Comparison of ENCODE assay signal across 22 mouse cellular contexts in genomic region chr6:84778970-84779369, GRCm38 (mm10).
DNase-seq lines count a peak whose midpoint lies in the region; ATAC-seq and TF ChIP-seq lines count a peak whose summit lies in the region.
"Had no signal": no experiment of that assay in that cellular context is flagged by ENCODE, and none has a peak within 500 bp of the region (broad histone marks: within the 10 kb centered on the region; RNA-seq: fewer than 3 reads in every experiment).

No protein-coding gene starts in this region.

- H3K27ac ChIP-seq in hindbrain, embryonic 15.5 days (replicated peaks): 0 out of 2 replicates have a peak overlapping the region, but pooled peaks have one; percentile 40
- no peak overlapping the region for H3K27ac ChIP-seq in hindbrain, embryonic 16.5 days (ENCODE audit: low read depth, low read length)
- H3K27ac ChIP-seq in lung, embryonic 14.5 days (ENCODE audit: low read depth): no peak overlapping the region
- H3K27ac ChIP-seq: forebrain, embryonic 10.5 days; limb, embryonic 13.5 days; liver, embryonic 12.5 days; midbrain, embryonic 15.5 days; neural tube, embryonic 12.5 days had no signal

- H3K27me3 ChIP-seq in hindbrain, embryonic 15.5 days: no peaks in the 10 kb centered on the region
- H3K27me3 ChIP-seq in hindbrain, embryonic 16.5 days (replicated peaks; ENCODE audit: control insufficient read depth, insufficient read depth, low read length): no peaks in the 10 kb centered on the region
- H3K27me3 ChIP-seq in lung, embryonic 14.5 days (ENCODE audit: insufficient read depth, low read length): no peaks in the 10 kb centered on the region
- H3K27me3 ChIP-seq: limb, embryonic 13.5 days; liver, embryonic 12.5 days; midbrain, embryonic 15.5 days; neural tube, embryonic 12.5 days; Patski had no signal

- no peak overlapping the region for H3K9ac ChIP-seq in hindbrain, embryonic 15.5 days
- no peak overlapping the region for H3K9ac ChIP-seq in hindbrain, embryonic 16.5 days (ENCODE audit: low read depth, low read length)
- no peak overlapping the region for H3K9ac ChIP-seq in lung, embryonic 14.5 days
- H3K9ac ChIP-seq: limb, embryonic 13.5 days; liver, embryonic 12.5 days; midbrain, embryonic 15.5 days; neural tube, embryonic 12.5 days had no signal

- TF ChIP-seq CTCF in lung, embryonic 14.5 days (IDR thresholded peaks at IDR 0.05; ENCODE audit: low read depth): no peak

- H3K4me3 ChIP-seq in hindbrain, embryonic 15.5 days: no peak overlapping the region
- H3K4me3 ChIP-seq in hindbrain, embryonic 16.5 days (ENCODE audit: low read length): no peak overlapping the region
- no peak overlapping the region for H3K4me3 ChIP-seq in lung, embryonic 14.5 days (ENCODE audit: low read depth, low read length)
- H3K4me3 ChIP-seq: forebrain, embryonic 10.5 days; limb, embryonic 13.5 days; liver, embryonic 12.5 days; midbrain, embryonic 15.5 days; neural tube, embryonic 12.5 days had no signal

- DNase-seq in embryo, embryonic 10.5 days (ENCODE audit: low spot score): peak; percentile 12
- DNase-seq in embryo, embryonic 11 days: no peak
- DNase-seq in lung, embryonic 14.5 days: peak; percentile 20
- no peak for DNase-seq in lung, postnatal 36 days
- peak; percentile 10 to 11 for DNase-seq in kidney, postnatal 4 days
- DNase-seq in urinary bladder, adult 2 months (ENCODE audit: low spot score): no peak
- DNase-seq: adrenal gland, adult 2 months; cerebellum, adult 2 months; cerebellum, postnatal 25 days; gastrocnemius, postnatal 10 days; heart, adult 18-20 months; layer of hippocampus, adult 9-11 months; lung, adult 18-20 months had no signal

- no peaks in the 10 kb centered on the region for H3K9me3 ChIP-seq in hindbrain, embryonic 15.5 days
- H3K9me3 ChIP-seq in hindbrain, embryonic 16.5 days (ENCODE audit: control insufficient read depth, low read length): no peaks in the 10 kb centered on the region
- no peaks in the 10 kb centered on the region for H3K9me3 ChIP-seq in lung, embryonic 14.5 days (ENCODE audit: low read depth, low read length)
- H3K9me3 ChIP-seq: forebrain, embryonic 10.5 days; limb, embryonic 13.5 days; liver, embryonic 12.5 days; midbrain, embryonic 15.5 days; neural tube, embryonic 12.5 days had no signal

- H3K36me3 ChIP-seq in hindbrain, embryonic 15.5 days: no peaks in the 10 kb centered on the region
- H3K36me3 ChIP-seq in hindbrain, embryonic 16.5 days (ENCODE audit: control insufficient read depth, insufficient read depth, low read length): no peaks in the 10 kb centered on the region
- H3K36me3 ChIP-seq in lung, embryonic 14.5 days (ENCODE audit: insufficient read depth): no peaks in the 10 kb centered on the region
- H3K36me3 ChIP-seq: forebrain, embryonic 10.5 days; limb, embryonic 13.5 days; liver, embryonic 12.5 days; midbrain, embryonic 15.5 days; neural tube, embryonic 12.5 days had no signal

- H3K4me1 ChIP-seq in hindbrain, embryonic 15.5 days (replicated peaks): peaks cover 9% of the 10 kb centered on the region; the same call in 1 of the 2 replicates
- H3K4me1 ChIP-seq in hindbrain, embryonic 16.5 days (ENCODE audit: control insufficient read depth, insufficient read depth, low read depth, low read length): no peaks in the 10 kb centered on the region; the same call in none of the 2 replicates
- no peaks in the 10 kb centered on the region for H3K4me1 ChIP-seq in lung, embryonic 14.5 days (ENCODE audit: insufficient read depth)
- H3K4me1 ChIP-seq: liver, embryonic 12.5 days had no signal

- ATAC-seq in hindbrain, embryonic 15.5 days (ENCODE audit: low FRiP score, low read depth): no peak
- no peak for ATAC-seq in hindbrain, embryonic 16.5 days
- no peak for ATAC-seq in lung, embryonic 14.5 days (ENCODE audit: insufficient read depth)
- ATAC-seq: forebrain, embryonic 16.5 days; liver, embryonic 12.5 days; midbrain, embryonic 15.5 days; Patski had no signal

- H3K4me2 ChIP-seq in hindbrain, embryonic 15.5 days: no peak overlapping the region
- no peak overlapping the region for H3K4me2 ChIP-seq in hindbrain, embryonic 16.5 days (ENCODE audit: low read length)
- no peak overlapping the region for H3K4me2 ChIP-seq in lung, embryonic 14.5 days
- H3K4me2 ChIP-seq: limb, embryonic 13.5 days; liver, embryonic 12.5 days; midbrain, embryonic 15.5 days; neural tube, embryonic 12.5 days had no signal

- WGBS in hindbrain, embryonic 15.5 days: 74% methylated on average over 5 of the region's 5 CpGs
- 64% methylated on average over 5 of the region's 5 CpGs for WGBS in hindbrain, embryonic 16.5 days
- WGBS in lung, embryonic 14.5 days: 55% methylated on average over 5 of the region's 5 CpGs

Comparison
In these comparisons a context has a peak if more than half of its experiments do, and no peak if none do; other contexts are left out.
1. DNase-seq: peak in embryo, embryonic 10.5 days (single experiment), lung, embryonic 14.5 days (single experiment) and kidney, postnatal 4 days (2 of 2); none in embryo, embryonic 11 days (single experiment), lung, postnatal 36 days (single experiment) and urinary bladder, adult 2 months (single experiment).